In genomic region chr1:54193191-54193770, GRCm38 (mm10) we compare ENCODE assay signal across 10 mouse cellular contexts. TPM values are rescaled to one million over a fixed set of nuclear protein-coding genes. Genes with fewer than 3 reads are reported as not detected.
A peak's percentile ranks its signal among the peaks of the same experiment; 100 is the strongest.
DNase-seq lines count a peak whose midpoint lies in the region; ATAC-seq and TF ChIP-seq lines count a peak whose summit lies in the region.
"Had no signal": no experiment of that assay in that cellular context is flagged by ENCODE, and none has a peak within 500 bp of the region (broad histone marks: within the 10 kb centered on the region; RNA-seq: fewer than 3 reads in every experiment).

No protein-coding gene starts in this region.

- H3K4me3 ChIP-seq in heart, embryonic 14.5 days (ENCODE audit: control insufficient read depth in 1 of 2, insufficient read depth in 1 of 2, low read depth in 1 of 2, low read length in 2 of 2) = peak overlapping the region in 1 of 2 experiments; percentile 89; a peak in 1 of 4 replicates
- H3K4me3 ChIP-seq in hindbrain, embryonic 11.5 days (ENCODE audit: low read depth, low read length) = 0 out of 2 replicates have a peak overlapping the region, but pooled peaks have one; percentile 1
- peak overlapping the region; percentile 91 for H3K4me3 ChIP-seq in neural tube, embryonic 14.5 days (ENCODE audit: low read depth, low read length)
- H3K4me3 ChIP-seq in thymus, adult 2 months (ENCODE audit: control insufficient read depth, insufficient read depth, low read length) = no peak overlapping the region

- no peak for TF ChIP-seq POLR2A in thymus, adult 2 months (IDR thresholded peaks at IDR 0.05; ENCODE audit: control insufficient read depth, extremely low read depth, insufficient read depth, low read length, poor library complexity)

- H3K9me3 ChIP-seq in heart, embryonic 14.5 days (ENCODE audit: control insufficient read depth, low read length) = no peaks in the 10 kb centered on the region
- no peaks in the 10 kb centered on the region for H3K9me3 ChIP-seq in hindbrain, embryonic 11.5 days (ENCODE audit: control insufficient read depth, low read length)
- H3K9me3 ChIP-seq in neural tube, embryonic 14.5 days (ENCODE audit: control insufficient read depth, low read length) = no peaks in the 10 kb centered on the region

- peak overlapping the region; percentile 77 for H3K4me2 ChIP-seq in heart, embryonic 14.5 days (ENCODE audit: low read length)
- H3K4me2 ChIP-seq in hindbrain, embryonic 11.5 days (replicated peaks; ENCODE audit: low read depth, low read length) = no peak overlapping the region
- H3K4me2 ChIP-seq in neural tube, embryonic 14.5 days (ENCODE audit: low read depth, low read length) = peak overlapping the region; percentile 53

- H3K27me3 ChIP-seq in heart, embryonic 14.5 days (ENCODE audit: control insufficient read depth, insufficient read depth, low read length) = no peaks in the 10 kb centered on the region
- H3K27me3 ChIP-seq in hindbrain, embryonic 11.5 days (ENCODE audit: control insufficient read depth, insufficient read depth, low read length) = no peaks in the 10 kb centered on the region
- H3K27me3 ChIP-seq in neural tube, embryonic 14.5 days (ENCODE audit: control insufficient read depth, insufficient read depth, low read length) = no peaks in the 10 kb centered on the region
- H3K27me3 ChIP-seq in thymus, adult 2 months (ENCODE audit: control insufficient read depth, insufficient read depth, low read length) = peaks cover 16% of the 10 kb centered on the region

- no peak overlapping the region for H3K27ac ChIP-seq in heart, embryonic 14.5 days (replicated peaks in 1 of 2; ENCODE audit: control insufficient read depth in 1 of 2, insufficient read depth in 1 of 2, low read depth in 2 of 2, low read length in 2 of 2)
- H3K27ac ChIP-seq in hindbrain, embryonic 11.5 days (ENCODE audit: low read depth, low read length) = no peak overlapping the region
- H3K27ac ChIP-seq in neural tube, embryonic 14.5 days (ENCODE audit: low read depth, low read length) = no peak overlapping the region
- no peak overlapping the region for H3K27ac ChIP-seq in thymus, adult 2 months (ENCODE audit: control insufficient read depth, insufficient read depth, low read length)
- H3K27ac ChIP-seq: liver, embryonic 14.5 days had no signal

- no peak for DNase-seq in heart, adult 18-20 months
- peak; percentile 57 for DNase-seq in embryo, embryonic 10 days (ENCODE audit: low spot score)
- peak; percentile 47 for DNase-seq in hindbrain, embryonic 11.5 days (ENCODE audit: low spot score)
- DNase-seq in MN1 (ENCODE audit: low spot score) = no peak
- DNase-seq in thymus, adult 2 months = no peak
- DNase-seq: thymus, adult 18-20 months had no signal

- no peak for TF ChIP-seq CTCF in thymus, adult 2 months (IDR thresholded peaks at IDR 0.05; ENCODE audit: borderline replicate concordance, control insufficient read depth, extremely low read depth, insufficient read depth, low read length, poor library complexity)

- no peak overlapping the region for H3K9ac ChIP-seq in heart, embryonic 14.5 days (ENCODE audit: low read length)
- no peak overlapping the region for H3K9ac ChIP-seq in hindbrain, embryonic 11.5 days (ENCODE audit: low read depth, low read length)
- H3K9ac ChIP-seq in neural tube, embryonic 14.5 days (replicated peaks; ENCODE audit: low read depth, low read length) = no peak overlapping the region; the same call in 1 of the 2 replicates
- H3K9ac ChIP-seq: liver, embryonic 14.5 days had no signal

- peaks cover 0 to 4% of the 10 kb centered on the region in 2 experiments; a peak in 2 of 4 replicates for H3K4me1 ChIP-seq in heart, embryonic 14.5 days (ENCODE audit: control insufficient read depth in 2 of 2, insufficient read depth in 2 of 2, low read length in 2 of 2)
- no peaks in the 10 kb centered on the region for H3K4me1 ChIP-seq in hindbrain, embryonic 11.5 days (replicated peaks; ENCODE audit: control insufficient read depth, insufficient read depth, low read length)
- 0 out of 2 replicates have a peak, but pooled peaks cover 3% of the 10 kb centered on the region for H3K4me1 ChIP-seq in neural tube, embryonic 14.5 days (ENCODE audit: control insufficient read depth, insufficient read depth, low read length)
- no peaks in the 10 kb centered on the region for H3K4me1 ChIP-seq in thymus, adult 2 months (replicated peaks; ENCODE audit: control insufficient read depth, insufficient read depth, low read length)

- no peak for ATAC-seq in heart, embryonic 14.5 days (ENCODE audit: insufficient number of reproducible peaks, insufficient read depth, low FRiP score, low read depth)
- peak; percentile 55 for ATAC-seq in hindbrain, embryonic 11.5 days (ENCODE audit: low FRiP score)
- no peak for ATAC-seq in neural tube, embryonic 14.5 days (ENCODE audit: low read depth)
- ATAC-seq in megakaryocyte progenitor cell, adult 5-6 weeks (replicated peaks; ENCODE audit: poor library complexity) = no peak

- H3K36me3 ChIP-seq in heart, embryonic 14.5 days (ENCODE audit: control insufficient read depth, insufficient read depth, low read length) = no peaks in the 10 kb centered on the region
- H3K36me3 ChIP-seq in hindbrain, embryonic 11.5 days (ENCODE audit: control insufficient read depth, insufficient read depth, low read length) = no peaks in the 10 kb centered on the region
- no peaks in the 10 kb centered on the region for H3K36me3 ChIP-seq in neural tube, embryonic 14.5 days (ENCODE audit: control insufficient read depth, insufficient read depth, low read length)
- H3K36me3 ChIP-seq in thymus, adult 2 months (ENCODE audit: control insufficient read depth, insufficient read depth, low read length) = no peaks in the 10 kb centered on the region

- 59% methylated on average over 7 of the region's 7 CpGs for WGBS in heart, embryonic 14.5 days
- 29% methylated on average over 7 of the region's 7 CpGs for WGBS in hindbrain, embryonic 11.5 days
- WGBS in neural tube, embryonic 14.5 days = 20% methylated on average over 7 of the region's 7 CpGs
- 69% methylated on average over 7 of the region's 7 CpGs for WGBS in thymus, adult 2 months

RNA-seq across cellular contexts. Expression of gene Hecw2, which starts 1.7 kb away (rescaled TPM):
- polyA plus RNA-seq in heart, embryonic 14.5 days (2014; fragmentation: Nextera tagmentation; extraction: Ambion mirVana) = 5.1 and 5.7 TPM in 2 replicates
- 10 to 100 TPM; 18.2 to 19.1 TPM for total RNA-seq in heart, adult 18-20 months (2021)
- 3.5 and 6.1 TPM in 2 replicates for polyA plus RNA-seq in hindbrain, embryonic 11.5 days (2014; fragmentation: Nextera tagmentation; extraction: Ambion mirVana)
- polyA plus RNA-seq in neural tube, embryonic 14.5 days (2014; fragmentation: Nextera tagmentation; extraction: Ambion mirVana) = 7.8 and 10.0 TPM in 2 replicates
- total RNA-seq in megakaryocyte progenitor cell, adult 5-6 weeks (2015) = 0.05 TPM in 1 of 2 replicates, not detected in the other
- total RNA-seq in megakaryocyte progenitor cell, adult 5-6 weeks (2017) = not detected in 2 replicates
- 0.55 and 0.77 TPM in 2 replicates for polyA plus RNA-seq in thymus, adult 2 months (2012; rRNA removed)

RNA-seq across cellular contexts. Expression of gene Ccdc150, which starts 57.2 kb away (rescaled TPM):
- polyA plus RNA-seq in heart, embryonic 14.5 days (2014; fragmentation: Nextera tagmentation; extraction: Ambion mirVana) = 0.51 and 0.62 TPM in 2 replicates
- total RNA-seq in heart, adult 18-20 months (2021) = under 1 TPM; 0.07 to 0.21 TPM
- 0.45 and 0.71 TPM in 2 replicates for polyA plus RNA-seq in hindbrain, embryonic 11.5 days (2014; fragmentation: Nextera tagmentation; extraction: Ambion mirVana)
- 0.17 and 0.20 TPM in 2 replicates for polyA plus RNA-seq in neural tube, embryonic 14.5 days (2014; fragmentation: Nextera tagmentation; extraction: Ambion mirVana)
- 0.20 and 0.81 TPM in 2 replicates for total RNA-seq in megakaryocyte progenitor cell, adult 5-6 weeks (2015)
- total RNA-seq in megakaryocyte progenitor cell, adult 5-6 weeks (2017) = 0.29 and 2.2 TPM in 2 replicates
- polyA plus RNA-seq in thymus, adult 2 months (2012; rRNA removed) = 0.07 TPM in 1 of 2 replicates, not detected in the other

Comparison
In these comparisons a context has a peak if more than half of its experiments do, and no peak if none do; other contexts are left out.
1. DNase-seq: peak in embryo, embryonic 10 days (single experiment) and hindbrain, embryonic 11.5 days (single experiment); none in heart, adult 18-20 months (0 of 2), MN1 (single experiment) and thymus, adult 2 months (single experiment).